Mouse (Mus musculus): ENCODE measurements at regions not wholly inside any gene's neighbourhood (a gene's known extent, or its start where the extent isn't known, plus 50 kb on each side); places are given as distances from the start of the nearest gene placed in this dataset.
A peak's percentile ranks its signal among the peaks of the same experiment; 100 is the strongest.

- Histone ChIP-seq H3K36me3 (no peaks in the 10 kb centered on the region), H3K27ac (no peak overlapping the region), H3K4me1 (replicated peaks) (peaks cover 9% of the 10 kb centered on the region), H3K27me3 (ENCODE audit: insufficient read depth, poor library complexity, severe bottlenecking) (peaks cover 7% of the 10 kb centered on the region; the same call in 1 of the 2 replicates), H3K4me3 (no peak overlapping the region), H3K9me3 (no peaks in the 10 kb centered on the region)
- WGBS: 48% methylated on average over 4 of the region's 4 CpGs
- DNase-seq (ENCODE audit: low spot score): no peak
These were observed 322.2 kb upstream of the Tbx3 start for GRCm38 (mm10) chr5:119348303-119348702.

GRCm38 (mm10) chr5:119349395-119349794, 321.1 kb upstream of the Tbx3 start:
- Histone ChIP-seq H3K36me3 (no peaks in the 10 kb centered on the region), H3K9me3 (no peaks in the 10 kb centered on the region), H3K4me3 (no peak overlapping the region), H3K4me1 (replicated peaks) (peaks cover 9% of the 10 kb centered on the region), H3K27me3 (ENCODE audit: insufficient read depth, poor library complexity, severe bottlenecking) (peaks cover 7% of the 10 kb centered on the region; the same call in 1 of the 2 replicates), H3K27ac (no peak overlapping the region)
- no peak for DNase-seq (ENCODE audit: low spot score)
- 81% methylated on average over 6 of the region's 6 CpGs for WGBS

- Histone ChIP-seq H3K36me3 (no peaks in the 10 kb centered on the region), H3K4me3 (no peak overlapping the region), H3K27ac (no peak overlapping the region), H3K4me1 (replicated peaks) (peaks cover 9% of the 10 kb centered on the region), H3K9me3 (no peaks in the 10 kb centered on the region), H3K27me3 (ENCODE audit: insufficient read depth, poor library complexity, severe bottlenecking) (peaks cover 7% of the 10 kb centered on the region; the same call in 1 of the 2 replicates)
- WGBS: 79% methylated on average over 8 of the region's 8 CpGs
- DNase-seq (ENCODE audit: low spot score): no peak
These were observed 320.0 kb upstream of the Tbx3 start for GRCm38 (mm10) chr5:119350325-119350915.

- DNase-seq (ENCODE audit: low spot score): no peak
- H3K36me3 ChIP-seq: no peaks in the 10 kb centered on the region
- no peaks in the 10 kb centered on the region for H3K27me3 ChIP-seq (ENCODE audit: insufficient read depth, poor library complexity, severe bottlenecking)
- H3K4me3 ChIP-seq: no peak overlapping the region
- H3K9me3 ChIP-seq: no peaks in the 10 kb centered on the region
- no peaks in the 10 kb centered on the region for H3K4me1 ChIP-seq (replicated peaks)
- WGBS: 91% methylated on average over 10 of the region's 10 CpGs
- H3K27ac ChIP-seq: no peak overlapping the region
These were observed 315.0 kb upstream of the Tbx3 start for GRCm38 (mm10) chr5:119355471-119355870.

- DNase-seq (ENCODE audit: low spot score): no peak
- Histone ChIP-seq H3K27me3 (ENCODE audit: insufficient read depth, poor library complexity, severe bottlenecking) (no peaks in the 10 kb centered on the region), H3K36me3 (no peaks in the 10 kb centered on the region), H3K27ac (no peak overlapping the region), H3K4me1 (replicated peaks) (no peaks in the 10 kb centered on the region), H3K4me3 (no peak overlapping the region), H3K9me3 (no peaks in the 10 kb centered on the region)
- WGBS: 78% methylated on average over 5 of the region's 5 CpGs
These were observed 314.4 kb upstream of the Tbx3 start for GRCm38 (mm10) chr5:119356051-119356450.

GRCm38 (mm10) chr5:119359709-119360108, 310.8 kb upstream of the Tbx3 start:
- no peaks in the 10 kb centered on the region for H3K36me3 ChIP-seq
- H3K9me3 ChIP-seq: no peaks in the 10 kb centered on the region
- no peak overlapping the region for H3K4me3 ChIP-seq
- peaks cover 16% of the 10 kb centered on the region for H3K27me3 ChIP-seq (ENCODE audit: insufficient read depth, poor library complexity, severe bottlenecking)
- no peak for DNase-seq (ENCODE audit: low spot score)
- H3K27ac ChIP-seq: no peak overlapping the region
- no peaks in the 10 kb centered on the region for H3K4me1 ChIP-seq (replicated peaks)
- WGBS: 74% methylated on average over 5 of the region's 5 CpGs

- peaks cover 16% of the 10 kb centered on the region for H3K27me3 ChIP-seq (ENCODE audit: insufficient read depth, poor library complexity, severe bottlenecking)
- H3K9me3 ChIP-seq: no peaks in the 10 kb centered on the region
- H3K36me3 ChIP-seq: no peaks in the 10 kb centered on the region
- no peak for DNase-seq (ENCODE audit: low spot score)
- 96% methylated on average over 2 of the region's 2 CpGs for WGBS
- no peaks in the 10 kb centered on the region for H3K4me1 ChIP-seq (replicated peaks)
- H3K4me3 ChIP-seq: no peak overlapping the region
- no peak overlapping the region for H3K27ac ChIP-seq
These were observed 310.1 kb upstream of the Tbx3 start for GRCm38 (mm10) chr5:119360351-119360750.

- no peaks in the 10 kb centered on the region for H3K9me3 ChIP-seq
- no peak overlapping the region for H3K4me3 ChIP-seq
- 79% methylated on average over 6 of the region's 6 CpGs for WGBS
- no peaks in the 10 kb centered on the region for H3K36me3 ChIP-seq
- H3K4me1 ChIP-seq (replicated peaks): no peaks in the 10 kb centered on the region
- H3K27me3 ChIP-seq (ENCODE audit: insufficient read depth, poor library complexity, severe bottlenecking): peaks cover 27% of the 10 kb centered on the region
- no peak overlapping the region for H3K27ac ChIP-seq
- no peak for DNase-seq (ENCODE audit: low spot score)
These were observed 308.9 kb upstream of the Tbx3 start for GRCm38 (mm10) chr5:119361406-119362044.

- Histone ChIP-seq H3K9me3 (no peaks in the 10 kb centered on the region), H3K4me3 (no peak overlapping the region), H3K36me3 (no peaks in the 10 kb centered on the region), H3K27ac (no peak overlapping the region), H3K27me3 (ENCODE audit: insufficient read depth, poor library complexity, severe bottlenecking) (peaks cover 35% of the 10 kb centered on the region), H3K4me1 (replicated peaks) (no peaks in the 10 kb centered on the region)
- DNase-seq (ENCODE audit: low spot score): no peak
- WGBS: 83% methylated on average over 12 of the region's 12 CpGs
These were observed 308.0 kb upstream of the Tbx3 start for GRCm38 (mm10) chr5:119362452-119362851.

GRCm38 (mm10) chr5:119364250-119364649, 306.2 kb upstream of the Tbx3 start:
- Histone ChIP-seq H3K4me3 (no peak overlapping the region), H3K4me1 (replicated peaks) (no peaks in the 10 kb centered on the region), H3K36me3 (no peaks in the 10 kb centered on the region), H3K27me3 (ENCODE audit: insufficient read depth, poor library complexity, severe bottlenecking) (peaks cover 49% of the 10 kb centered on the region), H3K27ac (no peak overlapping the region), H3K9me3 (no peaks in the 10 kb centered on the region)
- 87% methylated on average over 4 of the region's 4 CpGs for WGBS
- DNase-seq (ENCODE audit: low spot score): no peak

GRCm38 (mm10) chr5:119365157-119365556, 305.3 kb upstream of the Tbx3 start:
- H3K4me3 ChIP-seq: no peak overlapping the region
- WGBS: 89% methylated on average over 6 of the region's 6 CpGs
- no peaks in the 10 kb centered on the region for H3K9me3 ChIP-seq
- no peaks in the 10 kb centered on the region for H3K4me1 ChIP-seq (replicated peaks)
- H3K36me3 ChIP-seq: no peaks in the 10 kb centered on the region
- peaks cover 58% of the 10 kb centered on the region for H3K27me3 ChIP-seq (ENCODE audit: insufficient read depth, poor library complexity, severe bottlenecking)
- no peak for DNase-seq (ENCODE audit: low spot score)
- no peak overlapping the region for H3K27ac ChIP-seq

- 54% methylated on average over 5 of the region's 5 CpGs for WGBS
- no peak overlapping the region for H3K27ac ChIP-seq
- no peaks in the 10 kb centered on the region for H3K9me3 ChIP-seq
- H3K4me1 ChIP-seq (replicated peaks): peaks cover 8% of the 10 kb centered on the region; the same call in 1 of the 2 replicates
- no peaks in the 10 kb centered on the region for H3K36me3 ChIP-seq
- H3K4me3 ChIP-seq: no peak overlapping the region
- H3K27me3 ChIP-seq (ENCODE audit: insufficient read depth, poor library complexity, severe bottlenecking): peaks cover 68% of the 10 kb centered on the region
- DNase-seq (ENCODE audit: low spot score): no peak
These were observed 304.2 kb upstream of the Tbx3 start for GRCm38 (mm10) chr5:119366296-119366695.

GRCm38 (mm10) chr5:119370481-119370880, 300.0 kb upstream of the Tbx3 start:
- peaks cover 91% of the 10 kb centered on the region for H3K27me3 ChIP-seq (ENCODE audit: insufficient read depth, poor library complexity, severe bottlenecking)
- H3K27ac ChIP-seq: no peak overlapping the region
- H3K9me3 ChIP-seq: no peaks in the 10 kb centered on the region
- no peaks in the 10 kb centered on the region for H3K36me3 ChIP-seq
- 0 out of 2 replicates have a peak overlapping the region, but pooled peaks have one; percentile 11 for H3K4me3 ChIP-seq
- 70% methylated on average over 12 of the region's 12 CpGs for WGBS
- DNase-seq (ENCODE audit: low spot score): no peak
- peaks cover 8% of the 10 kb centered on the region; the same call in 1 of the 2 replicates for H3K4me1 ChIP-seq (replicated peaks)

All from hindbrain, embryonic 10.5 days (tissue).